Mouse (Mus musculus): ENCODE results near the gene Glod5.

Glod5 gene

GRCm38 (mm10) chrX:7967596-7968201 lies 50.6 kb downstream of the Glod5 start:
- no peak for DNase-seq

GRCm38 (mm10) chrX:7966161-7966560 lies 52.1 kb downstream of the Glod5 start:
- no peak for DNase-seq

- DNase-seq, result no peak
These were observed 54.3 kb downstream of the Glod5 start for GRCm38 (mm10) chrX:7963829-7964626.

- no peak for DNase-seq
These were observed 59.4 kb downstream of the Glod5 start for GRCm38 (mm10) chrX:7958868-7959267.
